Mouse (Mus musculus) spleen, embryonic (tissue): ENCODE data around the gene Pask.

Experiments
- CTCF ChIA-PET: fragments of 350-600 bp; sonication (Branson Sonifier 250); formaldehyde crosslinking; loops from one replicate; lab custom pipeline; 2022; lab: Charles Lee

Pask gene

GRCm38 (mm10) chr1:93289678-93290214 is 53.5 kb downstream of the Pask start:
- CTCF ChIA-PET: no interaction called here

- CTCF ChIA-PET: no interaction called here
These were observed 66.2 kb downstream of the Pask start for GRCm38 (mm10) chr1:93277041-93277440.

- CTCF ChIA-PET: no interaction called here
These were observed 67.7 kb downstream of the Pask start for GRCm38 (mm10) chr1:93275561-93275960.

GRCm38 (mm10) chr1:93272409-93272821 is 70.9 kb downstream of the Pask start:
- CTCF ChIA-PET: no interaction called here

GRCm38 (mm10) chr1:93271751-93272150 is 71.5 kb downstream of the Pask start:
- CTCF ChIA-PET: no interaction called here

- CTCF ChIA-PET: no interaction called here
These were observed 72.6 kb downstream of the Pask start for GRCm38 (mm10) chr1:93270516-93271240.

- CTCF ChIA-PET: no interaction called here
These were observed 75.0 kb downstream of the Pask start for GRCm38 (mm10) chr1:93268246-93268645.

- CTCF ChIA-PET: no interaction called here
These were observed 76.1 kb downstream of the Pask start for GRCm38 (mm10) chr1:93267207-93267606.
